Mouse (Mus musculus): ENCODE results near the gene Usp37.

DNA sequence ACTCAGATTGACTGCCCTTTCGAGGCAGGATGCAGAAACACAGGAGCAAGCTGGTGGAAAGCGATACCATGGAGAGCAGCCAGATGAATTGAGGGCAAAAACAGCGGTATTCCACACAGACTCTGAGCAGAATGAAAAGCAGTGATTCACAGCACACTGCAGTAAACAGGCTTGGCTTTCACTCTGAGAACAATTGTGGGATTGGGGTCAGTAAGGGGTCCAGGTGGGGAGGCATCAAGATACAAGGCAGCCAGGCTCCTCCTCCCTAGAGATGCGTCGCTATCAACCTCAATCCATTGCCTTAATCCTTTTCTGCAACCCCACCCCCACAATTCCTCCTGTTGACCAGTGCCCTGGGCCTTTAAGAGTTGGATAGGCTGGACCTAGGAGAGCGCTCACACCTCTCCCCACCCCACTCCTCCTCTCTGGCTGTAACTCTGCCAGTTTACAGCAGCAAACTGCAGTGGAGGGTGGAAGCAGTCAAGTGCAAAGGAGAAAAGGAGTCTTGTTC lies 1.6 kb downstream of the Usp37 start, which contains the start of gene Plcd4:
- TF ChIP-seq CTCF (IDR thresholded peaks at IDR 0.05; ENCODE audit: low read depth, low read length) (no peak), POLR2A (IDR thresholded peaks at IDR 0.05; ENCODE audit: insufficient read depth, low read length) (no peak), EP300 (IDR thresholded peaks at IDR 0.05; ENCODE audit: insufficient read depth, low read depth, low read length) (no peak)

Measured in ES-Bruce4 (cell line).